Mouse (Mus musculus) skeletal muscle tissue, adult 2 months (tissue): Measurements from ENCODE around the gene Ube3b.

Experiments
- DNase-seq: peaks from one replicate; pipeline ENCODE4 v3.0.0-alpha.2; 2012; ENCODE audit warnings: low read depth, low spot score

The Ube3b gene

GRCm38 (mm10) chr5:114380209-114381012, at the start of gene Ube3b, which contains the start of gene Kctd10:
Gene Ube3b, plus strand, starts transcription at chr5:114380607.
Gene Kctd10, minus strand, starts transcription at chr5:114380508.
- DNase-seq, result peak; percentile 79

- DNase-seq, result no peak
Measured at GRCm38 (mm10) chr5:114342996-114343395, 37.4 kb upstream of the Ube3b start.

GRCm38 (mm10) chr5:114343612-114344011, 36.8 kb upstream of the Ube3b start:
- DNase-seq, result no peak

- no peak for DNase-seq
Measured at GRCm38 (mm10) chr5:114345538-114345937, 34.9 kb upstream of the Ube3b start.

- no peak for DNase-seq
Measured at GRCm38 (mm10) chr5:114347005-114347404, 33.4 kb upstream of the Ube3b start.

- no peak for DNase-seq
Measured at GRCm38 (mm10) chr5:114351490-114351889, 28.9 kb upstream of the Ube3b start.

- peak; percentile 69 for DNase-seq
Measured at GRCm38 (mm10) chr5:114356250-114356935, 24.0 kb upstream of the Ube3b start.

GRCm38 (mm10) chr5:114356936-114357751, 23.3 kb upstream of the Ube3b start:
- no peak for DNase-seq

- no peak for DNase-seq
Measured at GRCm38 (mm10) chr5:114358833-114359232, 21.6 kb upstream of the Ube3b start.

- DNase-seq, result no peak
Measured at GRCm38 (mm10) chr5:114359586-114359985, 20.8 kb upstream of the Ube3b start.

GRCm38 (mm10) chr5:114360968-114361367, 19.4 kb upstream of the Ube3b start:
- DNase-seq, result no peak

- DNase-seq, result no peak
Measured at GRCm38 (mm10) chr5:114365043-114365752, 15.2 kb upstream of the Ube3b start.

- no peak for DNase-seq
Measured at GRCm38 (mm10) chr5:114368121-114368520, 12.3 kb upstream of the Ube3b start.

- DNase-seq, result no peak
Measured at GRCm38 (mm10) chr5:114368803-114369496, 11.5 kb upstream of the Ube3b start.

- DNase-seq, result no peak
Measured at GRCm38 (mm10) chr5:114369921-114370320, 10.5 kb upstream of the Ube3b start.

- DNase-seq, result peak; percentile 61
Measured at GRCm38 (mm10) chr5:114370371-114370776, 10.0 kb upstream of the Ube3b start.

GRCm38 (mm10) chr5:114371331-114371730, 9.1 kb upstream of the Ube3b start:
- no peak for DNase-seq

GRCm38 (mm10) chr5:114371731-114372473, 8.5 kb upstream of the Ube3b start:
- DNase-seq, result no peak

GRCm38 (mm10) chr5:114372565-114372964, 7.8 kb upstream of the Ube3b start:
- DNase-seq, result no peak

- DNase-seq, result no peak
Measured at GRCm38 (mm10) chr5:114373174-114373573, 7.2 kb upstream of the Ube3b start.
